Mouse (Mus musculus) testis, adult 2 months (tissue): ENCODE results near the gene Dctn5.

Experiments
- CTCF ChIP-seq: fragments of 200-500 bp; IDR thresholded peaks from 2 replicates; pipeline ENCODE4 v1.5.1; 2012; ENCODE audit warnings: low read depth, mild to moderate bottlenecking, inconsistent platforms, low read length, moderate library complexity; ENCODE audit not compliant: control insufficient read depth, insufficient read depth, insufficient replicate concordance
- POLR2A ChIP-seq: fragments of 200-500 bp; IDR thresholded peaks from 2 replicates; pipeline ENCODE4 v1.6.1; 2012; ENCODE audit warnings: low read depth, mild to moderate bottlenecking, inconsistent platforms, low read length, moderate library complexity; ENCODE audit not compliant: control insufficient read depth

- peak; percentile 50; the same call in 1 of the 2 replicates for TF ChIP-seq CTCF
- no peak for TF ChIP-seq POLR2A
These were observed 33.6 kb upstream of the Dctn5 start for GRCm38 (mm10) chr7:122099222-122099621.
